Mouse (Mus musculus) intestine, embryonic 14.5 days (tissue): ENCODE measurements at regions not wholly inside any gene's neighbourhood (a gene's known extent, or its start where the extent isn't known, plus 50 kb on each side); places are given as distances from the start of the nearest gene placed in this dataset.
"Not testable (repeated sequence)": the region's sequence is repeated elsewhere in the genome, so short reads cannot be mapped to it uniquely, and the experiment has no call there.

ENCODE experiments used
- ATAC-seq: fragments of 200-750 bp; cut with Nextera tagmentation; replicated peaks from 2 replicates; pipeline ENCODE4 v1.8.0; 2017; ENCODE audit warnings: low read depth, moderate number of reproducible peaks, moderate TSS enrichment, moderate library complexity; ENCODE audit not compliant: low FRiP score, low TSS enrichment
- DNase-seq: peaks from one replicate; pipeline ENCODE4 v3.0.0-alpha.2; 2018; ENCODE audit warnings: low spot score
- H3K27ac ChIP-seq: fragments of 300-500 bp; sonication (generic); 2 replicates; pipeline ENCODE4 v1.5.1; 2014; ENCODE audit warnings: low read depth, mild to moderate bottlenecking, control low read depth
- H3K27me3 ChIP-seq: fragments of 300-500 bp; sonication (generic); replicated peaks from 2 replicates; pipeline ENCODE4 v1.6.1; 2014; ENCODE audit warnings: low read length, control low read depth; ENCODE audit not compliant: control insufficient read depth, insufficient read depth
- H3K36me3 ChIP-seq: fragments of 300-500 bp; sonication (generic); 2 replicates; pipeline ENCODE4 v1.6.1; 2014; ENCODE audit warnings: low read length, control low read depth; ENCODE audit not compliant: control insufficient read depth, insufficient read depth
- H3K4me1 ChIP-seq: fragments of 300-500 bp; sonication (generic); replicated peaks from 2 replicates; pipeline ENCODE4 v1.6.1; 2014; ENCODE audit warnings: low read length, control low read depth, mixed read lengths; ENCODE audit not compliant: control insufficient read depth, insufficient read depth
- H3K4me2 ChIP-seq: fragments of 300-500 bp; sonication (generic); 2 replicates; pipeline ENCODE4 v1.6.1; 2014; ENCODE audit warnings: low read length
- H3K4me3 ChIP-seq: fragments of 300-500 bp; sonication (generic); 2 replicates; pipeline ENCODE4 v1.5.1; 2014; ENCODE audit warnings: low read depth, low read length, control low read depth, mixed read lengths
- H3K9ac ChIP-seq: fragments of 300-500 bp; sonication (generic); 2 replicates; pipeline ENCODE4 v1.6.1; 2014; ENCODE audit warnings: mild to moderate bottlenecking, low read length
- H3K9me3 ChIP-seq: fragments of 300-500 bp; sonication (generic); 2 replicates; pipeline ENCODE4 v1.6.1; 2016; ENCODE audit warnings: low read length, control low read depth; ENCODE audit not compliant: control insufficient read depth
- WGBS: fragments of 180-500 bp; shearing (Covaris S2); extraction: QIAGEN DNeasy Blood & Tissue Kit; methylation state at CpG from one replicate; pipeline ENCODE4 v1.1.7; 2014; 5-methylcytosine and 5-hydroxymethylcytosine counted together

GRCm38 (mm10) chr12:117327086-117327485 lies 189.2 kb upstream of the Rapgef5 start:
- not testable (repeated sequence) for H3K9me3 ChIP-seq, H3K27me3 ChIP-seq, H3K36me3 ChIP-seq, H3K4me3 ChIP-seq, ATAC-seq, H3K9ac ChIP-seq, H3K27ac ChIP-seq, H3K4me1 ChIP-seq, H3K4me2 ChIP-seq, DNase-seq
- WGBS = 61% methylated on average over 5 of the region's 5 CpGs

DNA sequence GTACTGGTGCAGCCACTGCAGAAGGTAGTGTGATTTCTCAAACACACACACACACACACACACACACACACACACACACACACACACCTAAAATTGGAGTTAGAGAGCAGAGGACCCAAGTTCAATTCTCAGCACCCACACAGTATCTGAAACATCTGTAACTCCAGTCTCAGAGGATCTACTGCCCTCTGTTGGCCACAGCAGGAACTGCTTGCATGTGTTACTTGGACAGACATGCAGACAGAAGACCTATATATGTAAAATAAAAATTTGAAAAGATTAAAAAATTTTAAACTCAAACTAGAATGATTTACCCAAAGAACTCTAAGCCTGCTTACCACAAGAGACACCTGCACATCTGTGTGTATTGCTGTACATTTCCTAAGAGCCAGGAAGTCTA lies 185.9 kb upstream of the Rapgef5 start:
- Histone ChIP-seq H3K27ac (no peak overlapping the region), H3K4me2 (no peak overlapping the region), H3K4me3 (no peak overlapping the region), H3K9ac (no peak overlapping the region), H3K36me3 (no peaks in the 10 kb centered on the region), H3K27me3 (no peaks in the 10 kb centered on the region), H3K4me1 (no peaks in the 10 kb centered on the region), H3K9me3 (no peaks in the 10 kb centered on the region)
- DNase-seq = no peak
- no peak for ATAC-seq

GRCm38 (mm10) chr12:117336856-117337255 lies 179.4 kb upstream of the Rapgef5 start:
- no peak for ATAC-seq
- WGBS = 43% methylated on average over 4 of the region's 4 CpGs
- no peak for DNase-seq
- H3K9me3 ChIP-seq = no peaks in the 10 kb centered on the region
- H3K36me3 ChIP-seq = no peaks in the 10 kb centered on the region
- no peaks in the 10 kb centered on the region; the same call in 1 of the 2 replicates for H3K4me1 ChIP-seq
- H3K27ac ChIP-seq = no peak overlapping the region
- H3K9ac ChIP-seq = no peak overlapping the region
- no peak overlapping the region for H3K4me2 ChIP-seq
- H3K4me3 ChIP-seq = no peak overlapping the region
- no peaks in the 10 kb centered on the region for H3K27me3 ChIP-seq

GRCm38 (mm10) chr12:117342321-117342720 lies 174.0 kb upstream of the Rapgef5 start:
- H3K4me1 ChIP-seq = peaks cover 4% of the 10 kb centered on the region; the same call in 1 of the 2 replicates
- H3K9me3 ChIP-seq = no peaks in the 10 kb centered on the region
- H3K4me3 ChIP-seq = no peak overlapping the region
- ATAC-seq (no peak), DNase-seq (no peak)
- H3K27me3 ChIP-seq = no peaks in the 10 kb centered on the region
- no peak overlapping the region for H3K9ac ChIP-seq
- H3K27ac ChIP-seq = no peak overlapping the region
- no peak overlapping the region for H3K4me2 ChIP-seq
- 43% methylated on average over 6 of the region's 6 CpGs for WGBS
- H3K36me3 ChIP-seq = no peaks in the 10 kb centered on the region

DNA sequence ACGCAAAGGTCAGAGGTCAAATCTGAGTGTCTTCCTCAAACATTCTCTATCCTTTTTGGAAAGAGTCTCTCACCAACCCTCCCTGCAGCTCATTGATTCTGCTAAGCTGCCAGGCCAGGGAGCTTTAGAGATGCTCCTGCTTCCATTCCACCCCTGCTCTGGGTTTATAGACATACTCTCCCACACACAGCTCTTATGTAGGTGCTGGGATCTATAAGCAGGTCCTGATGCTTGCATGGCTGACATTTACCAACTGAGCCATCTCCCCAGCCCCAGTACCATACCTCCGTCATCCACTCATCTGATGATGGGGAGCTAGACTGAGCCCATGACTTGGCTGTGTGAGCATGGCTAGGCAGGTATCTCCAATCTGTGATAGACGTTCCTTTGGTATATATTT lies 173.2 kb upstream of the Rapgef5 start:
- no peak overlapping the region for H3K9ac ChIP-seq
- H3K27me3 ChIP-seq = no peaks in the 10 kb centered on the region
- H3K27ac ChIP-seq = no peak overlapping the region
- DNase-seq = no peak
- H3K4me2 ChIP-seq = no peak overlapping the region
- H3K36me3 ChIP-seq = no peaks in the 10 kb centered on the region
- no peak for ATAC-seq
- peaks cover 4% of the 10 kb centered on the region; the same call in 1 of the 2 replicates for H3K4me1 ChIP-seq
- H3K9me3 ChIP-seq = no peaks in the 10 kb centered on the region
- WGBS = 86% methylated on average over 3 of the region's 3 CpGs
- no peak overlapping the region for H3K4me3 ChIP-seq

- not testable (repeated sequence) for H3K27ac ChIP-seq, H3K4me2 ChIP-seq, H3K36me3 ChIP-seq, H3K4me1 ChIP-seq, H3K27me3 ChIP-seq, H3K9ac ChIP-seq, H3K9me3 ChIP-seq, ATAC-seq, DNase-seq, H3K4me3 ChIP-seq
- 94% methylated on average over 4 of the region's 5 CpGs for WGBS
These were observed 172.7 kb upstream of the Rapgef5 start for GRCm38 (mm10) chr12:117343605-117344004.

- Histone ChIP-seq H3K36me3 (no peaks in the 10 kb centered on the region), H3K9me3 (no peaks in the 10 kb centered on the region), H3K27ac (no peak overlapping the region), H3K27me3 (no peaks in the 10 kb centered on the region), H3K4me2 (no peak overlapping the region), H3K4me3 (no peak overlapping the region), H3K9ac (no peak overlapping the region), H3K4me1 (peaks cover 4% of the 10 kb centered on the region; the same call in 1 of the 2 replicates)
- ATAC-seq (no peak), DNase-seq (no peak)
- WGBS = 58% methylated on average over 11 of the region's 11 CpGs
These were observed 171.8 kb upstream of the Rapgef5 start for GRCm38 (mm10) chr12:117344266-117345087.

DNA sequence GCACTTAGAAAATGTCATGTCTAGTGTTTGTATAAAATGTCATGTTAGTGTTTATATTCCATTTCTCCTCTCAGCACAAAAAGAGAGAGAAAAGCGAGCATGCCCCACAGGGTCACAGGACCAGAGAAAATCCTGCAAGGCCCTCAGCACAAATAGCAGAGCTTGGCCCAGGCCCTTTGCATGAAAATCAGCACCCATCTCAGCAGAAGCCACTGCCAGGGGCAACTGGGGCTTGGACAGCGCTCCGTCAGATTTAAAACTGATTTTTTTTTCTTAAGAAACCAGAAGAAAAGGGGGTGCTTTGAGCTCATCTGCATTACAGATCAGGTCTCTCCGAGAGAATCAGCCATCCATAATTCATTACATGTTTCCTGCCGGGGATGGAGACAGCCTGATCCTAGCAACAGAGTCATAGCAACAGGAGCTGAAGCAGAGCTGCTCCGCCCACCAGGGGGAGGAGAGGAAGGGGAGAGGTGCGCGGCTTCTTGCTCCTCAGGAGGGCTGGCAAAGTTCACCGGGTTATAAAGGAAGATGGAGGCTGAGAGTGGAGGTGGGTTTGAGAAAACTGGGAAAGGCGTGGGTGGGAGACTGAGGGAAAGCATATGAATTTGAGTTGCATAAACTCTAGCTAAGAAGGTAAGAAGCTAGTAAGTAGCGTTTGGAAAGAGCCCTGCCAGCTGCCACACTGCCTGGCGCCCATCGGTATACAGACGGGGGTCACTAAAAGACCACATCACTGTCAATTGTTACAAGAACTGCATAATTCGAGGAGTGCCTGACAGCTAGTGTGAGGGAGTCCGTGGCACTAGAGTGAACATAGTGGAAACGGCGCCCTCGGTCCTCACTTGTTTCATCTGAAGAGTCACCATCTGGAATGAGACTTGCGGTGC lies 170.9 kb upstream of the Rapgef5 start:
- no peak overlapping the region for H3K4me3 ChIP-seq
- 27% methylated on average over 20 of the region's 20 CpGs for WGBS
- no peaks in the 10 kb centered on the region for H3K27me3 ChIP-seq
- ATAC-seq = no peak
- DNase-seq = peak; percentile 60
- H3K9me3 ChIP-seq = no peaks in the 10 kb centered on the region
- peak overlapping the region; percentile 26; the same call in 1 of the 2 replicates for H3K4me2 ChIP-seq
- H3K4me1 ChIP-seq = peaks cover 4% of the 10 kb centered on the region; the same call in 1 of the 2 replicates
- H3K27ac ChIP-seq = no peak overlapping the region
- no peak overlapping the region for H3K9ac ChIP-seq
- H3K36me3 ChIP-seq = no peaks in the 10 kb centered on the region
